Mouse (Mus musculus) gonadal fat pad, adult 2 months (tissue): Measurements from ENCODE around the gene Mlxipl. TPM values are rescaled to one million over a fixed set of nuclear protein-coding genes. Genes with fewer than 3 reads are reported as not detected.
"Not testable (repeated sequence)": the region's sequence is repeated elsewhere in the genome, so short reads cannot be mapped to it uniquely, and the experiment has no call there.

Experiments used
- DNase-seq: peaks from one replicate; pipeline ENCODE4 v3.0.0-alpha.2; 2012; ENCODE audit warnings: low read depth
- polyA plus RNA-seq: library from polyadenylated mRNA; depleted of rRNA; stranded (reverse); fragments of >200 nt; gene quantifications from 2 replicates; pipeline ENCODE4 v1.2.3, GENCODE M21; 2012; rRNA removed

Mlxipl gene
- polyA plus RNA-seq, result 84.5 and 86.8 TPM in 2 replicates

GRCm38 (mm10) chr5:135089653-135090052 lies at the start of gene Mlxipl:
Gene Mlxipl (plus strand): TSS chr5:135089890.
- no peak for DNase-seq

- no peak for DNase-seq
These were observed 49.6 kb upstream of the Mlxipl start for GRCm38 (mm10) chr5:135040059-135040458.

- DNase-seq, result no peak
These were observed 48.9 kb upstream of the Mlxipl start for GRCm38 (mm10) chr5:135040777-135041176.

- DNase-seq, result no peak
These were observed 47.4 kb upstream of the Mlxipl start for GRCm38 (mm10) chr5:135042105-135042788.

- no peak for DNase-seq
These were observed 45.1 kb upstream of the Mlxipl start for GRCm38 (mm10) chr5:135044575-135044974.

- no peak for DNase-seq
These were observed 41.2 kb upstream of the Mlxipl start for GRCm38 (mm10) chr5:135048539-135048938.

GRCm38 (mm10) chr5:135049268-135049667 lies 40.4 kb upstream of the Mlxipl start:
- not testable (repeated sequence) for DNase-seq

- DNase-seq, result no peak
These were observed 36.3 kb upstream of the Mlxipl start for GRCm38 (mm10) chr5:135053356-135053755.

GRCm38 (mm10) chr5:135063629-135064381 lies 25.9 kb upstream of the Mlxipl start, which contains the start of gene Dnajc30:
Gene Dnajc30 (plus strand): TSS chr5:135064202.
- DNase-seq, result peak; percentile 52

GRCm38 (mm10) chr5:135064382-135064766 lies 25.3 kb upstream of the Mlxipl start:
- DNase-seq, result no peak

- DNase-seq, result not testable (repeated sequence)
These were observed 24.7 kb upstream of the Mlxipl start, which contains the start of gene Bud23 for GRCm38 (mm10) chr5:135064909-135065446. Gene Bud23 (minus strand): TSS chr5:135064959.

GRCm38 (mm10) chr5:135066008-135066407 lies 23.7 kb upstream of the Mlxipl start:
- DNase-seq, result no peak

- no peak for DNase-seq
These were observed 19.2 kb upstream of the Mlxipl start for GRCm38 (mm10) chr5:135070448-135070847.

- DNase-seq, result no peak
These were observed 17.6 kb upstream of the Mlxipl start for GRCm38 (mm10) chr5:135072061-135072460.

GRCm38 (mm10) chr5:135072720-135073119 lies 17.0 kb upstream of the Mlxipl start:
- DNase-seq, result no peak

GRCm38 (mm10) chr5:135073349-135074150 lies 16.1 kb upstream of the Mlxipl start:
- no peak for DNase-seq

GRCm38 (mm10) chr5:135075655-135076054 lies 14.0 kb upstream of the Mlxipl start:
- DNase-seq, result no peak

- no peak for DNase-seq
These were observed 13.3 kb upstream of the Mlxipl start for GRCm38 (mm10) chr5:135076368-135076767.

GRCm38 (mm10) chr5:135076931-135077505 lies 12.7 kb upstream of the Mlxipl start:
- no peak for DNase-seq

- no peak for DNase-seq
These were observed 11.9 kb upstream of the Mlxipl start, which contains the start of gene Vps37d for GRCm38 (mm10) chr5:135077564-135078481. Gene Vps37d (minus strand): TSS chr5:135078266.
